Mouse (Mus musculus) bone marrow, adult 2 months (tissue): Measurements from ENCODE around the gene Tk1.

Experiments
- CTCF ChIP-seq: fragments of 200-500 bp; IDR thresholded peaks from 2 replicates; pipeline ENCODE4 v1.5.1; 2011; ENCODE audit warnings: low read length, control low read depth; ENCODE audit not compliant: control insufficient read depth, insufficient read depth
- POLR2A ChIP-seq: fragments of 200-500 bp; IDR thresholded peaks from 2 replicates; pipeline ENCODE4 v1.6.1; 2011; ENCODE audit warnings: low read depth, mild to moderate bottlenecking, control low read depth, low read length, borderline replicate concordance; ENCODE audit not compliant: control insufficient read depth

- no peak for TF ChIP-seq CTCF
- TF ChIP-seq POLR2A: peak; percentile 45; the same call in 1 of the 2 replicates
Measured at GRCm38 (mm10) chr11:117848271-117848984, 22.5 kb upstream of the Tk1 start.
